Mouse (Mus musculus): ENCODE measurements around the gene Mlc1. TPM values are rescaled to one million over a fixed set of nuclear protein-coding genes. Genes with fewer than 3 reads are reported as not detected.

The Mlc1 gene
- total RNA-seq, 2 experiments from 2014 or later = 107 TPM

GRCm38 (mm10) chr15:88934141-88934540, 44.7 kb downstream of the Mlc1 start:
- TF ChIP-seq CTCF (IDR thresholded peaks at IDR 0.05) = peak; percentile 60
- DNase-seq (ENCODE audit: extremely low spot score in 1 of 2, low spot score in 2 of 2) = no peak

GRCm38 (mm10) chr15:88932667-88933066, 46.1 kb downstream of the Mlc1 start:
- Histone ChIP-seq H3K4me3 (no peak overlapping the region), H3K27ac (no peak overlapping the region)
- no peak for DNase-seq (ENCODE audit: extremely low spot score in 1 of 2, low spot score in 2 of 2)
- intact Hi-C loops (cut with DNase I) = loop anchor here (5.0 to 10.0 kb wide), 3 partner anchors 142 to 280 kb away; partner anchors contain the start of genes Ppp6r2 and Trabd
- TF ChIP-seq CTCF (IDR thresholded peaks at IDR 0.05) = no peak

More at GRCm38 (mm10) chr15:88934141-88934540, 44.7 kb downstream of the Mlc1 start:
- Histone ChIP-seq H3K4me3 (no peak overlapping the region), H3K27ac (no peak overlapping the region)
- intact Hi-C loops (cut with DNase I) = loop anchor here (5.0 to 10.0 kb wide), 3 partner anchors 141 to 278 kb away; partner anchors contain the start of genes Ppp6r2 and Trabd

GRCm38 (mm10) chr15:88921992-88922310, 56.9 kb downstream of the Mlc1 start:
- intact Hi-C loops (cut with DNase I) = loop anchor here (1.0 to 2.0 kb wide), 2 partner anchors 45 to 94 kb away; no protein-coding TSS in a partner anchor
- H3K4me3 ChIP-seq = no peak overlapping the region
- no peak for TF ChIP-seq CTCF (IDR thresholded peaks at IDR 0.05)

GRCm38 (mm10) chr15:88921131-88921991, 57.4 kb downstream of the Mlc1 start:
- TF ChIP-seq CTCF (IDR thresholded peaks at IDR 0.05) = peak; percentile 88
- Histone ChIP-seq H3K27ac (no peak overlapping the region), H3K4me3 (no peak overlapping the region)
- intact Hi-C loops (cut with DNase I) = loop anchor here (1.0 to 2.0 kb wide), 2 partner anchors 45 to 93 kb away; no protein-coding TSS in a partner anchor
- DNase-seq (ENCODE audit: extremely low spot score in 1 of 2, low spot score in 2 of 2) = peak; percentile 67 to 72

More at GRCm38 (mm10) chr15:88921992-88922310, 56.9 kb downstream of the Mlc1 start:
- DNase-seq (ENCODE audit: extremely low spot score in 1 of 2, low spot score in 2 of 2) = no peak
- H3K27ac ChIP-seq = no peak overlapping the region

GRCm38 (mm10) chr15:88920065-88920464, 58.7 kb downstream of the Mlc1 start:
- Histone ChIP-seq H3K27ac (no peak overlapping the region), H3K4me3 (no peak overlapping the region)
- no peak for TF ChIP-seq CTCF (IDR thresholded peaks at IDR 0.05)
- DNase-seq (ENCODE audit: extremely low spot score in 1 of 2, low spot score in 2 of 2) = no peak
- intact Hi-C loops (cut with DNase I) = loop anchor here (2.0 kb wide), 1 partner anchor 43 kb away; no protein-coding TSS in a partner anchor

GRCm38 (mm10) chr15:88919328-88919727, 59.5 kb downstream of the Mlc1 start:
- intact Hi-C loops (cut with DNase I) = no loop called here
- DNase-seq (ENCODE audit: extremely low spot score in 1 of 2, low spot score in 2 of 2) = no peak
- TF ChIP-seq CTCF (IDR thresholded peaks at IDR 0.05) = no peak

GRCm38 (mm10) chr15:88917126-88917525, 61.7 kb downstream of the Mlc1 start:
- no peak overlapping the region for H3K27ac ChIP-seq
- TF ChIP-seq CTCF (IDR thresholded peaks at IDR 0.05) = no peak
- no peak overlapping the region for H3K4me3 ChIP-seq
- DNase-seq (ENCODE audit: extremely low spot score in 1 of 2, low spot score in 2 of 2) = no peak
- intact Hi-C loops (cut with DNase I) = no loop called here

More at GRCm38 (mm10) chr15:88919328-88919727, 59.5 kb downstream of the Mlc1 start:
- no peak overlapping the region for H3K4me3 ChIP-seq
- H3K27ac ChIP-seq = no peak overlapping the region

GRCm38 (mm10) chr15:88916366-88916765, 62.4 kb downstream of the Mlc1 start:
- Histone ChIP-seq H3K27ac (no peak overlapping the region), H3K4me3 (no peak overlapping the region)
- intact Hi-C loops (cut with DNase I) = no loop called here
- no peak for TF ChIP-seq CTCF (IDR thresholded peaks at IDR 0.05)
- DNase-seq (ENCODE audit: extremely low spot score in 1 of 2, low spot score in 2 of 2) = no peak

GRCm38 (mm10) chr15:88915046-88915445, 63.8 kb downstream of the Mlc1 start:
- Histone ChIP-seq H3K27ac (no peak overlapping the region), H3K4me3 (no peak overlapping the region)
- TF ChIP-seq CTCF (IDR thresholded peaks at IDR 0.05) = no peak
- intact Hi-C loops (cut with DNase I) = no loop called here
- no peak for DNase-seq (ENCODE audit: extremely low spot score in 1 of 2, low spot score in 2 of 2)

GRCm38 (mm10) chr15:88906347-88906746, 72.5 kb downstream of the Mlc1 start:
- Histone ChIP-seq H3K4me3 (no peak overlapping the region), H3K27ac (no peak overlapping the region)
- no peak for DNase-seq (ENCODE audit: extremely low spot score in 1 of 2, low spot score in 2 of 2)
- no peak for TF ChIP-seq CTCF (IDR thresholded peaks at IDR 0.05)
- intact Hi-C loops (cut with DNase I) = no loop called here

Other genes starting within 250 kb of the Mlc1 start
- 10 to 100 TPM; 54.5 to 57.8 TPM for gene Brd1, start 244.8 kb downstream of the Mlc1 start, total RNA-seq (2021)
- gene Zbed4, start 227.3 kb downstream of the Mlc1 start, total RNA-seq (2021) = 10 to 100 TPM; 10.9 to 12.6 TPM
- gene Alg12, start 159.7 kb downstream of the Mlc1 start, total RNA-seq (2021) = 10 to 100 TPM; 13.3 to 14.4 TPM
- 10 to 100 TPM; 22.1 to 26.3 TPM for gene Creld2, start 159.4 kb downstream of the Mlc1 start, total RNA-seq (2021)
- 10 to 100 TPM; 46.8 to 50.0 TPM for gene Pim3, start 116.8 kb downstream of the Mlc1 start, total RNA-seq (2021)
- gene Ttll8, start 24.6 kb downstream of the Mlc1 start, total RNA-seq (2021) = 1 to 10 TPM; 1.2 to 2.4 TPM
- gene Mov10l1, start 3.9 kb upstream of the Mlc1 start, total RNA-seq (2021) = not detected
- 100 to 1,000 TPM in 1 of 2 experiments, 10 to 100 TPM in 1; 99.1 to 121 TPM for gene Panx2, start 80.7 kb upstream of the Mlc1 start, total RNA-seq (2021)
- gene Trabd, start 96.1 kb upstream of the Mlc1 start, total RNA-seq (2021) = 10 to 100 TPM; 17.5 to 20.5 TPM
- 10 to 100 TPM; 21.1 to 21.3 TPM for gene Selenoo, start 110.1 kb upstream of the Mlc1 start, total RNA-seq (2021)
- 10 to 100 TPM; 34.7 to 35.3 TPM for gene Tubgcp6, start 144.1 kb upstream of the Mlc1 start, total RNA-seq (2021)
- 10 to 100 TPM; 16.8 to 17.3 TPM for gene Hdac10, start 149.7 kb upstream of the Mlc1 start, total RNA-seq (2021)
- gene Mapk12, start 161.7 kb upstream of the Mlc1 start, total RNA-seq (2021) = 1 to 10 TPM; 8.3 to 9.3 TPM
- gene Mapk11, start 170.6 kb upstream of the Mlc1 start, total RNA-seq (2021) = 10 to 100 TPM; 61.8 to 63.5 TPM
- gene Plxnb2, start 201.8 kb upstream of the Mlc1 start, total RNA-seq (2021) = 10 to 100 TPM; 49.4 to 53.3 TPM
- 10 to 100 TPM; 52.2 to 53.9 TPM for gene Dennd6b, start 217.5 kb upstream of the Mlc1 start, total RNA-seq (2021)
- 100 to 1,000 TPM; 161 to 171 TPM for gene Ppp6r2, start 232.5 kb upstream of the Mlc1 start, total RNA-seq (2021)